Mouse (Mus musculus): ENCODE measurements at regions not wholly inside any gene's neighbourhood (a gene's known extent, or its start where the extent isn't known, plus 50 kb on each side); places are given as distances from the start of the nearest gene placed in this dataset.

DNA sequence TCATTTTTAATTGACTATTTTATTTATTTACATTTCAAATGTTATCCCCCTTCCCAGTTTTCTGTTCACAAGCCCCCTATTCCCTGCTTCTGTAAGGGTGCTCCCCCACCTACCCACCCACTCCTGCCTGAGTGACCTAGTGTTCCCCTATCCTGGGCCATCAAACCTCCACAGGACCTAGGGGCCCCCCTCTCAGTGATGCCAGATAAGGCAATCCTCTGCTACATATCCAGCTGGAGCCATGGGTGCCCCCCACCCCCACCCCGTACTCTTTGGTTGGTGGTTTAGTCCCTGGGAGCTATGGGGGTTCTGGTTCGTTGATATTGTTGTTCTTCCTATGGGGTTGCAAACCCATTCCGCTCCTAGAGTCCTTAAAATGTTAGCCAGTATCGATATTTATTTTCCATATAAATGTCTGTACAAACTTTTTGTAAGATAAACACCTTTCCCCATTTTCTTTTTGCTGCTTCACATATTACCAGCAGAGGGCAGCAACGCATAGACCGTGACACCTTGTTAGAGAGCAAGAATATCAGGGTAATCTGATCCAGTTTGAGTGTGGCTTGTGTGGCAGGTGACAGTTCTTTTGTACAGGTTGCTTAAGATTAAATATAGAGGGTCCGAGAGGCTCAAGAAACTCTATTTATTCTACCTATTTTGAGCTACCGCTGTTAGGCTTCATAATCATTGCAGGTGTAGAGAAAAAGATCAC is 177.2 kb upstream of the Scn7a start:
- no peak overlapping the region for H3K27ac ChIP-seq (ENCODE audit: low read length)
- ATAC-seq (ENCODE audit: insufficient number of reproducible peaks, insufficient read depth, low FRiP score, low read depth), result 0 out of 2 replicates have a peak, but pooled peaks have one; percentile 33
- H3K27me3 ChIP-seq (ENCODE audit: control insufficient read depth, insufficient read depth, low read length), result no peaks in the 10 kb centered on the region
- WGBS, result 25% methylated on average over 8 of the region's 8 CpGs
- no peak overlapping the region for H3K4me3 ChIP-seq (ENCODE audit: low read depth, low read length)
- no peaks in the 10 kb centered on the region for H3K4me1 ChIP-seq (ENCODE audit: control insufficient read depth, insufficient read depth, low read length)
- H3K9ac ChIP-seq (replicated peaks; ENCODE audit: low read depth, low read length), result no peak overlapping the region
- H3K9me3 ChIP-seq (ENCODE audit: control insufficient read depth, low read depth, low read length), result no peaks in the 10 kb centered on the region
- no peak overlapping the region for H3K4me2 ChIP-seq (replicated peaks; ENCODE audit: low read depth, low read length)
- H3K36me3 ChIP-seq (ENCODE audit: control insufficient read depth, insufficient read depth, low read length), result no peaks in the 10 kb centered on the region

GRCm38 (mm10) chr2:66941188-66941587 is 156.5 kb upstream of the Scn7a start:
- Histone ChIP-seq H3K36me3 (ENCODE audit: control insufficient read depth, insufficient read depth, low read length) (no peaks in the 10 kb centered on the region), H3K4me2 (replicated peaks; ENCODE audit: low read depth, low read length) (no peak overlapping the region), H3K9ac (replicated peaks; ENCODE audit: low read depth, low read length) (no peak overlapping the region), H3K4me3 (ENCODE audit: low read depth, low read length) (no peak overlapping the region), H3K27ac (ENCODE audit: low read length) (no peak overlapping the region), H3K27me3 (ENCODE audit: control insufficient read depth, insufficient read depth, low read length) (no peaks in the 10 kb centered on the region), H3K4me1 (ENCODE audit: control insufficient read depth, insufficient read depth, low read length) (no peaks in the 10 kb centered on the region), H3K9me3 (ENCODE audit: control insufficient read depth, low read depth, low read length) (no peaks in the 10 kb centered on the region)
- 79% methylated on average over 5 of the region's 5 CpGs for WGBS
- no peak for ATAC-seq (ENCODE audit: insufficient number of reproducible peaks, insufficient read depth, low FRiP score, low read depth)

DNA sequence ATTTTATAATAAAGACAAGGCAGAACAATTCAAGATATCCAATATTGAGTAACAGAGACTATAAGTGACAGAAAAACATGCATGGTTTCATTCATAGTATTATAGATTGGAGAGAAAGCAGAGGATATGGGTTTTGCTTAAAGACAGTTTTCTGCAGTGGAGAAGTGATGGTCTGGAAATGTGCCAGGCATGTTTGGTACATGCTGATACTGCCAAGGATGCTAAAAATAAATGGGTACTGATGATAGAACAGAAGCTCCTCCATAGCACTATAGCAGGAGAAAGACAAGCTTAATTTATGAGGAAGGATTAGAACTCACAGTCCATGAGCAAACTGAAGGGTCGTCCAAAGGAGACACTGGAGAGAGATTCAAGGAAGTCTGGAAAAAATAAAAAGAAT is 113.3 kb upstream of the Scn7a start:
- no peak overlapping the region for H3K27ac ChIP-seq (ENCODE audit: low read length)
- no peaks in the 10 kb centered on the region for H3K27me3 ChIP-seq (ENCODE audit: control insufficient read depth, insufficient read depth, low read length)
- no peaks in the 10 kb centered on the region for H3K36me3 ChIP-seq (ENCODE audit: control insufficient read depth, insufficient read depth, low read length)
- no peaks in the 10 kb centered on the region for H3K9me3 ChIP-seq (ENCODE audit: control insufficient read depth, low read depth, low read length)
- no peak overlapping the region for H3K4me2 ChIP-seq (replicated peaks; ENCODE audit: low read depth, low read length)
- no peak overlapping the region for H3K4me3 ChIP-seq (ENCODE audit: low read depth, low read length)
- WGBS, result 73% methylated on average over 1 of the region's 1 CpGs
- no peak for ATAC-seq (ENCODE audit: insufficient number of reproducible peaks, insufficient read depth, low FRiP score, low read depth)
- H3K9ac ChIP-seq (replicated peaks; ENCODE audit: low read depth, low read length), result no peak overlapping the region
- H3K4me1 ChIP-seq (ENCODE audit: control insufficient read depth, insufficient read depth, low read length), result no peaks in the 10 kb centered on the region

DNA sequence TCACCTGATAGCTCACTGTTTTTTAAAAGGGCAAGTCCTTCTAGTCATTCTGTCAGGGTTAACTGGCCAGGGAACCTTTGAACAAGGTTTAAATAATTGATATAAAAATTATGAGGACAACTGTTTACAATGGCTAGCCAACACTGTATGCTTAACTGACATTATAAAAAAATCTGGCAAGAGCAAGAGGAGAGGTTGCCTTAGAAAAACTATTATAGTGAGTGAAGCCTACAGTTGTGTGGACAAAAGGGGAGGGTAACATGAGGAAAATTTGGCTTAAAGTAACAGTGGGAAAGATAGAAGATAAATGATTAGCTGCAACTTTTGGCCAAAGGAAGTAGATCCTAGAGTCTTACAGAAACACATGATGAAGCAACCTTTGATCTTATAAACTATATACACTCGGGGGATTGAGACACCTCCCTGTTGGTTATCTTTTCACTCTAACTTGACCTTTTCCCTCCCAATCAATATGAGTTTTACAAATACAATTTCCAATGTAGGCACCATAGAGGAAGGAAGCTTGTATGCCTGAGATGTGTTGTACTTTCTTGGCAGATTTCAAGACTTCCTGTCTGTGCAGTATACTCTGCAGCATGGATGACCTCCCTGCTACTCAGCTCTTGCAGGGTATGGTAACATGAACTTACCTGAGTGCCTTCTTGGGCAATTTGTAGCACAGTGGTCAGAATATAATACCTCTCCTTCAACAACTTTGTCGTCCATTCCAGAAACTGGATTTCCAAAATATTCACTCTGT is 82.9 kb upstream of the Scn7a start:
- Histone ChIP-seq H3K4me1 (ENCODE audit: control insufficient read depth, insufficient read depth, low read length) (no peaks in the 10 kb centered on the region), H3K4me2 (replicated peaks; ENCODE audit: low read depth, low read length) (no peak overlapping the region), H3K9me3 (ENCODE audit: control insufficient read depth, low read depth, low read length) (no peaks in the 10 kb centered on the region), H3K27ac (ENCODE audit: low read length) (no peak overlapping the region), H3K36me3 (ENCODE audit: control insufficient read depth, insufficient read depth, low read length) (no peaks in the 10 kb centered on the region), H3K27me3 (ENCODE audit: control insufficient read depth, insufficient read depth, low read length) (no peaks in the 10 kb centered on the region), H3K9ac (replicated peaks; ENCODE audit: low read depth, low read length) (no peak overlapping the region), H3K4me3 (ENCODE audit: low read depth, low read length) (no peak overlapping the region)
- 47% methylated on average over 2 of the region's 2 CpGs for WGBS
- no peak for ATAC-seq (ENCODE audit: insufficient number of reproducible peaks, insufficient read depth, low FRiP score, low read depth)
